Mouse (Mus musculus) kidney, embryonic 14.5 days (tissue): Measurements from ENCODE around the gene Siah2. TPM values are rescaled to one million over a fixed set of nuclear protein-coding genes. Genes with fewer than 3 reads are reported as not detected.

Experiments used
- ATAC-seq: fragments of 200-750 bp; cut with Nextera tagmentation; 2 replicates; pipeline ENCODE4 v1.8.0; 2017; ENCODE audit warnings: moderate number of reproducible peaks, mild to moderate bottlenecking, moderate TSS enrichment, moderate library complexity; ENCODE audit not compliant: low FRiP score, low TSS enrichment
- H3K27ac ChIP-seq: fragments of 300-500 bp; sonication (generic); 2 replicates; pipeline ENCODE4 v1.5.1; 2014; ENCODE audit warnings: low read depth, mild to moderate bottlenecking, low read length, moderate library complexity, mixed read lengths
- H3K27me3 ChIP-seq: fragments of 300-500 bp; sonication (generic); 2 replicates; pipeline ENCODE4 v1.6.1; 2014; ENCODE audit warnings: mild to moderate bottlenecking, low read length; ENCODE audit not compliant: control insufficient read depth, insufficient read depth
- H3K36me3 ChIP-seq: fragments of 300-500 bp; sonication (generic); 2 replicates; pipeline ENCODE4 v1.6.1; 2014; ENCODE audit warnings: low read length, mixed read lengths; ENCODE audit not compliant: control insufficient read depth, insufficient read depth
- H3K4me1 ChIP-seq: fragments of 300-500 bp; sonication (generic); 2 replicates; pipeline ENCODE4 v1.6.1; 2014; ENCODE audit warnings: low read length, mixed read lengths; ENCODE audit not compliant: control insufficient read depth, insufficient read depth
- H3K4me2 ChIP-seq: fragments of 300-500 bp; sonication (generic); replicated peaks from 2 replicates; pipeline ENCODE4 v1.6.1; 2014; ENCODE audit warnings: low read depth, mild to moderate bottlenecking, low read length
- H3K4me3 ChIP-seq: fragments of 300-500 bp; sonication (generic); 2 replicates; pipeline ENCODE4 v1.5.1; 2014; ENCODE audit warnings: mild to moderate bottlenecking, low read length
- H3K9ac ChIP-seq: fragments of 300-500 bp; sonication (generic); 2 replicates; pipeline ENCODE4 v1.6.1; 2014; ENCODE audit warnings: low read depth, mild to moderate bottlenecking, low read length, moderate library complexity
- H3K9me3 ChIP-seq: fragments of 300-500 bp; sonication (generic); 2 replicates; pipeline ENCODE4 v1.6.1; 2016; ENCODE audit warnings: low read length; ENCODE audit not compliant: control insufficient read depth
- WGBS: fragments of 180-500 bp; shearing (Covaris S2); extraction: QIAGEN DNeasy Blood & Tissue Kit; methylation state at CpG from one replicate; pipeline ENCODE4 v1.1.7; 2014; 5-methylcytosine and 5-hydroxymethylcytosine counted together
- polyA plus RNA-seq: library from polyadenylated mRNA; unstranded; fragments of >200 nt; fragmentation: Nextera tagmentation; extraction: Ambion mirVana; gene quantifications from 2 replicates; pipeline ENCODE4 v1.2.1, GENCODE M21; 2014

Siah2 gene
- polyA plus RNA-seq, 1 experiment from 2014 or later = 5.5 TPM

DNA sequence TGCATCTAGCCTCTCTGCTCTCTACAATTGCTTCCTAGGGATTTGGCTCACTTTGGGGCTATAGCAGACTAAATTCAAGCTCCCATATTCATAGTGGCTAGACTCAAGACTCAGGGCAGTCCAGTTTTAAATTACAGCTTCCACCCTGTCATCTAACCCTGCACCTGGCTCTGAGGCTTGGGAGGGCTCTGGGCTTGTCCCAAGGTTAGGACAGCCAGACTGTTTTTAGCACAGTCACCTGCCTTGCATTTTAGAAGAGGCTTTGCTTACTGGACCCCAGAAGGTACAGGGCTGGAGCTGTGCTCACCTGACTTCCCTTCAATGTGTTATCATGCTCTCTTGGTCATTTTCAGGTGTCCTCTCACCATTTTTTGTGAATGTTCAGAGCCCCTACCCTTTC is 32.6 kb upstream of the Siah2 start:
- Histone ChIP-seq H3K27ac (no peak overlapping the region), H3K36me3 (no peaks in the 10 kb centered on the region), H3K27me3 (no peaks in the 10 kb centered on the region), H3K4me1 (no peaks in the 10 kb centered on the region), H3K4me3 (no peak overlapping the region), H3K9me3 (no peaks in the 10 kb centered on the region), H3K9ac (no peak overlapping the region), H3K4me2 (no peak overlapping the region)
- no peak for ATAC-seq

DNA sequence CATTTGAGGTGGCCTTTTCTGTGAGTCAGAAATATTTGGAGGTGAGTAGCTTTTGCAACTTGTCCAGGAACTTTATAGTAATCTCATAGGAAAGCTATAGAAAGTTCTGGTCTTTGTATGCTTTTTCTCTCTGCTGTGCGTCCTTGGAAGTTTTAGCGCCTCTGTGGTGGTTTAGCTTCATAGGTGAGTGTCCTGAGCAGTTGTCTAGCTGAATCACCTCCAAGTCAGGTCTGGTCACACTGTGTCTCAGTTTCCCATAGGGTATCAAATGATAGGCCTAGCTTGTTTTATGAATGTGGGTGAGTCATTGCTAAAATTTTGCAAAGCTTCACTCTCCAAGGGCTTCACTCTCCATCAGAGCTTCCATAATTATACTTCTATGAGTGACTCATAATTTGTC is 31.5 kb upstream of the Siah2 start:
- Histone ChIP-seq H3K27me3 (no peaks in the 10 kb centered on the region), H3K9ac (no peak overlapping the region), H3K4me3 (no peak overlapping the region), H3K4me2 (no peak overlapping the region), H3K4me1 (no peaks in the 10 kb centered on the region), H3K27ac (no peak overlapping the region), H3K9me3 (no peaks in the 10 kb centered on the region), H3K36me3 (no peaks in the 10 kb centered on the region)
- WGBS = 93% methylated on average over 2 of the region's 2 CpGs
- ATAC-seq = no peak

DNA sequence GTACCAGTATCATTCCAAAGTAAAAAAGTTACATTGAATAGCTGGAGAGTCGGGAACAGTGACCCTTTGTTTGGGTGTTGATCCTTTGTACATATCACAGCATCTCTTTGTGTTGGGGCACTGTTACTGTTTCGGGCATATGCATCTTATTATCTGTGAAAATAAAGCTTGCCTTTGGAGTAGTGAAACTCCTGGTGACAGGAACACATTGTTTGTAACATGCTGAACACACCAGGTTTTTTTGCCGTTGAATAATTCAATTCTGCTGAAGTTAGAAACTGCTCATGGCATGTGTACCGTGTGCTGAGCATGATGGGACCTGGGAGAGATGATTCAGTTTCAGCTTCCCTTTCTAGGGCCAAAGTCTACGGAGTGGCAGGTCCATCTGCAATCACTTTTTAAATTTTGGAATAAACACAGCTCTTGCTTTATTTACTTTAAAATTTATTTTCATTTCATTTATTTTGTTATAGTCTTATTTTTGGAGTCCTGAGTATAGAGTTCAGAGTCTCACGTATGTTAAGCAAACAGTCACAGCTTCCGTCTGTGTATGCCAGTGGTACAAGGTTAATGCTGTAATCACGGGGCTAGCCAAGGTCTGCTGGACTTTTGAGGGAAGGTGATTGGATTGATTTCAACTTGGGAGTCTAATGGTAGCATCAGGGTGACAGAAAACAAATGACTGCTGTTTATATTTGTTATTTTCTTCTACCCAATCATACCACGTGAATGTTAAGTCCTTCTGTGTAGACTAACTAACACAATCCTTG is 27.4 kb upstream of the Siah2 start:
- Histone ChIP-seq H3K27ac (no peak overlapping the region), H3K9me3 (peaks cover 3% of the 10 kb centered on the region; the same call in 1 of the 2 replicates), H3K4me1 (no peaks in the 10 kb centered on the region), H3K27me3 (no peaks in the 10 kb centered on the region), H3K9ac (no peak overlapping the region), H3K36me3 (no peaks in the 10 kb centered on the region), H3K4me3 (no peak overlapping the region), H3K4me2 (no peak overlapping the region)
- WGBS = 83% methylated on average over 9 of the region's 9 CpGs
- ATAC-seq = no peak

DNA sequence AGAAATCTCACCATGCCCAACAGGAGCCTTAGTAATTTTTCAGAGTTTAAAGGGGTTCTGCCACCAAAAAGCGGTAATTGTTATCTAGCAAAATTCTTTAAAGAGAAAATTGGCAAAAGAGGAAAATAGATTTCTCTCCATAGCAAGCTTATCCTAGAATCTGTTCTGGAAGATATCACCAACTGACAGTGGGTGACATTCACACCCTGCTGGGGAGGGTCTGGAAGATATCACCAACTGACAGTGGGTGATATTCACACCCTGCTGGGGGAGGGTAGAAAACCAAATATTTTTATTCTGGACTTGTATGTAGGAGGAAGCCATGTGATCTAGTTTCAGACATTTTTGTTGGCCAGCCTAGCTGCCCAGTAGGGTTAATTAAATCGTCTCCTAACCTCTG is 24.5 kb upstream of the Siah2 start:
- no peaks in the 10 kb centered on the region for H3K4me1 ChIP-seq
- no peak overlapping the region for H3K27ac ChIP-seq
- H3K4me3 ChIP-seq = no peak overlapping the region
- no peaks in the 10 kb centered on the region for H3K27me3 ChIP-seq
- 86% methylated on average over 2 of the region's 2 CpGs for WGBS
- H3K36me3 ChIP-seq = no peaks in the 10 kb centered on the region
- ATAC-seq = no peak
- H3K4me2 ChIP-seq = no peak overlapping the region
- H3K9ac ChIP-seq = no peak overlapping the region
- H3K9me3 ChIP-seq = peaks cover 3% of the 10 kb centered on the region; the same call in 1 of the 2 replicates

DNA sequence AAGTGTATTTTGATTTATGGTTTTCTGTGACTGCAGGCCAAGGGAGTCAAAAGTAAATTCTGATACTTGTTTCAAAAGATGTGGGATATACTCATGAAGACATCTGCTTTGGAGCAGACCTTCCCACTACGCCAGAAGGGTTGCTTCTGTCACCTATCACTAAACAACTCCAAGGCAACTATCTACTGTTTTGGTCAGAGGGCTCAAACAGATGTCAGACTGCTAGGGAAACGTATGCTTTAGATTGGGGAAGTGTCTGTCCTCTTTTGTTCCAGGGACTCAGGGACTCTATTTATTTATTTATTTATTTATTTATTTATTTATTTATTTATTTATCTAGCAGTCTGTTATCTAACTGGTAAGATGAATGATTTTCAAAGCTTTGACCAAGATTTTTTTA is 22.6 kb upstream of the Siah2 start:
- H3K4me1 ChIP-seq = no peaks in the 10 kb centered on the region
- H3K9ac ChIP-seq = no peak overlapping the region
- H3K36me3 ChIP-seq = no peaks in the 10 kb centered on the region
- no peak overlapping the region for H3K4me2 ChIP-seq
- H3K4me3 ChIP-seq = no peak overlapping the region
- no peak overlapping the region for H3K27ac ChIP-seq
- WGBS = 66% methylated on average over 2 of the region's 2 CpGs
- ATAC-seq = no peak
- no peaks in the 10 kb centered on the region for H3K27me3 ChIP-seq
- H3K9me3 ChIP-seq = peaks cover 3% of the 10 kb centered on the region; the same call in 1 of the 2 replicates

DNA sequence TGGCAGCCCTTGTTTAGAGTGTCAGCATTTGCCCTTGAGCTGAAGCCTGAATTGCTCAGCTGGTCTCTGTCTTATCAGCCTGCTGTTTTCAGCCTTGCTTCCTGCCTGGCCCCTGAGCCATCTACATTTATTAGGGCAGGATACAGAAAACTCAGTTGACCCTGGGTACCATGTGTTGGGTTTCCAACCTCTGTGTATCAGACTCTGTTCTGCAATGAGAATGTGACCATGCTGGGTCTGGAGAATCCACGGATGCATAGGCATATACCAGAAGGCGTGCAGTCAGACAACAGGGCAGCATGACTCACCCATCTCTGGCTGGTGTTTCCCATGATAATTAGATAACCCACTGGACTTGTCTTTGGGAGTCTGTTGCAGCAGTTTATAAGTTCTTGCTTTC is 21.8 kb upstream of the Siah2 start:
- 77% methylated on average over 2 of the region's 2 CpGs for WGBS
- Histone ChIP-seq H3K4me3 (no peak overlapping the region), H3K4me1 (no peaks in the 10 kb centered on the region), H3K9me3 (peaks cover 3% of the 10 kb centered on the region; the same call in 1 of the 2 replicates), H3K36me3 (no peaks in the 10 kb centered on the region), H3K27ac (no peak overlapping the region), H3K27me3 (no peaks in the 10 kb centered on the region), H3K9ac (no peak overlapping the region), H3K4me2 (no peak overlapping the region)
- ATAC-seq = no peak

DNA sequence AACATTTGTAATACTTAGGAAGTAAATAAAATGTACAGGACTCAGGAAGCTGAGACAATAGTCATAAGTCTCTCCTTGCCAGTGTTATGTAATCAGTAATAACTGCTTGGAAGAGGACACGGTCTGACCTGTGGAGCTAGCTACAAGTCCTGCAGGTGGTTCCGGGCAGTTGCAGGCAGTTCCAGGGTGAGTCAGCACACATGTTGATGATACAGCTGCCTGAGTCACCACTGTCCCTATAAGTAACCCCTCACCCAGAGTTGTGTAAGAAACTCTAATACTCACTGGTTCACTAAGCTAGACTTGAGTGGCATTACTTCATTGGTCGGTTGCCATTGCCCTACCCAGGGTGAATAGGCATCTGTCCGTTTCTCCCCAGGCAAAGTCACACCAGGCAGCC is 21.0 kb upstream of the Siah2 start:
- H3K27ac ChIP-seq = no peak overlapping the region
- no peak for ATAC-seq
- no peaks in the 10 kb centered on the region for H3K4me1 ChIP-seq
- no peaks in the 10 kb centered on the region for H3K36me3 ChIP-seq
- 83% methylated on average over 4 of the region's 4 CpGs for WGBS
- no peak overlapping the region for H3K4me2 ChIP-seq
- H3K27me3 ChIP-seq = no peaks in the 10 kb centered on the region
- peaks cover 3% of the 10 kb centered on the region; the same call in 1 of the 2 replicates for H3K9me3 ChIP-seq
- no peak overlapping the region for H3K4me3 ChIP-seq
- no peak overlapping the region for H3K9ac ChIP-seq

DNA sequence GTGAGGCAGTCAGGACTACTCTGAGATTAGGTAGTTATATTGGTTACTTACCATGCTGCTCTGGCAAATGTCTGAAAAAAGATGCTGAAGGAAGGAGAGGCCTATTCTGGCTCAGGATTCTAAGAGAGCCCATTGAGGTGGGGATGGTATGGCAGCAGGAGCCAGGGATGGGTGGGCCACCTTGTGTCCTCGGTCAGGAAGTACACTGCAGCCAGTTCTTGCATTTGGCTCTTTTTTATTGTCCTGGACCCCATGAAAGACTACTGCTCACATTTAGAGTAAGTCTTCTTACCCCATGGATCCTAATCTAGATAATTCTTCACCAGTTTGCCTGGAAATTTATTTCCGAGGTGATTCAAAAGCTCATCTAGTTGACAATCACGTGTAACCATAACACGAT is 12.3 kb upstream of the Siah2 start:
- WGBS = 69% methylated on average over 4 of the region's 4 CpGs
- Histone ChIP-seq H3K4me3 (no peak overlapping the region), H3K27me3 (no peaks in the 10 kb centered on the region), H3K36me3 (no peaks in the 10 kb centered on the region), H3K9ac (no peak overlapping the region), H3K9me3 (no peaks in the 10 kb centered on the region), H3K4me2 (no peak overlapping the region), H3K27ac (no peak overlapping the region), H3K4me1 (no peaks in the 10 kb centered on the region)
- no peak for ATAC-seq

DNA sequence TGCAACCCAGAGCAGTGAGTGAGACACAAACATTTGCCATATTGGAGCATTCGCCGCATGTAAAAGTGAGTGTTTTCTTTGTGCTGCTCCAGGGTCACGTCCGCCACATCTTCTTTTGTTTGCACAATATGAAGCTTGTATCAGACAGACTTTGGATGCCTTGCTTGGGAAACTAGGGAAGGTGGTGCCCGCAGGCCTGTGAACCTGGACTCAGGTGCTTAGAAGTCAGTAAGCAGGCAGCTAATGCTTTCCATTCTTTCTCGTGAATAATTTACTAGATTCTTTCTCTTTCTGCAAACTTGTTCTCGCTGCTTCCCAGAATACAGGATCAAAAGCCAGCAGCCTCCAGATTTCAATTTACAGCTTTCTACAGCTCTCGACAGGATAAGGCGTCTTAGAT is 11.5 kb upstream of the Siah2 start:
- no peak overlapping the region for H3K4me3 ChIP-seq
- H3K36me3 ChIP-seq = no peaks in the 10 kb centered on the region
- no peak overlapping the region for H3K4me2 ChIP-seq
- H3K27me3 ChIP-seq = no peaks in the 10 kb centered on the region
- ATAC-seq = no peak
- no peak overlapping the region for H3K27ac ChIP-seq
- H3K9me3 ChIP-seq = no peaks in the 10 kb centered on the region
- 75% methylated on average over 9 of the region's 9 CpGs for WGBS
- H3K4me1 ChIP-seq = no peaks in the 10 kb centered on the region
- no peak overlapping the region for H3K9ac ChIP-seq
